Mouse (Mus musculus): Measurements from ENCODE around the gene Cysltr1. TPM values are rescaled to one million over a fixed set of nuclear protein-coding genes. Genes with fewer than 3 reads are reported as not detected.

Gene Cysltr1
- polyA plus RNA-seq, 1 experiment from 2014 or later, result 3.3 TPM

- Histone ChIP-seq H3K36me3 (ENCODE audit: control insufficient read depth, insufficient read depth, low read length) (no peaks in the 10 kb centered on the region), H3K4me2 (ENCODE audit: low read depth, low read length) (no peak within 1 kb of the TSS), H3K9me3 (ENCODE audit: control insufficient read depth, low read length) (no peaks in the 10 kb centered on the region), H3K9ac (ENCODE audit: low read depth, low read length) (no peak within 1 kb of the TSS), H3K27me3 (replicated peaks; ENCODE audit: control insufficient read depth, insufficient read depth, low read length) (no peaks in the 10 kb centered on the region), H3K4me1 (ENCODE audit: control insufficient read depth, insufficient read depth, low read length) (no peaks in the 10 kb centered on the region), H3K4me3 (ENCODE audit: low read length) (no peak within 1 kb of the TSS), H3K27ac (ENCODE audit: low read length) (no peak within 1 kb of the TSS)
- WGBS, result 46% methylated on average over 3 of the region's 3 CpGs
- ATAC-seq, result no peak
These were observed 20.6 kb downstream of the Cysltr1 start, which contains the start of gene Gm5127 for GRCm38 (mm10) chrX:106582886-106583285. Gene Gm5127, plus strand, starts transcription at chrX:106583186.

- Histone ChIP-seq H3K4me1 (ENCODE audit: control insufficient read depth, insufficient read depth, low read length) (no peaks in the 10 kb centered on the region), H3K36me3 (ENCODE audit: control insufficient read depth, insufficient read depth, low read length) (no peaks in the 10 kb centered on the region), H3K9ac (ENCODE audit: low read depth, low read length) (no peak overlapping the region), H3K27ac (ENCODE audit: low read length) (no peak overlapping the region), H3K4me3 (ENCODE audit: low read length) (no peak overlapping the region), H3K27me3 (replicated peaks; ENCODE audit: control insufficient read depth, insufficient read depth, low read length) (no peaks in the 10 kb centered on the region), H3K4me2 (ENCODE audit: low read depth, low read length) (no peak overlapping the region), H3K9me3 (ENCODE audit: control insufficient read depth, low read length) (no peaks in the 10 kb centered on the region)
- ATAC-seq, result no peak
- 32% methylated on average over 2 of the region's 2 CpGs for WGBS
These were observed 21.3 kb downstream of the Cysltr1 start for GRCm38 (mm10) chrX:106582197-106582596.

GRCm38 (mm10) chrX:106580410-106580809 is 23.1 kb downstream of the Cysltr1 start:
- H3K4me2 ChIP-seq (ENCODE audit: low read depth, low read length), result no peak overlapping the region
- H3K4me3 ChIP-seq (ENCODE audit: low read length), result no peak overlapping the region
- H3K9ac ChIP-seq (ENCODE audit: low read depth, low read length), result no peak overlapping the region
- H3K9me3 ChIP-seq (ENCODE audit: control insufficient read depth, low read length), result no peaks in the 10 kb centered on the region
- H3K36me3 ChIP-seq (ENCODE audit: control insufficient read depth, insufficient read depth, low read length), result no peaks in the 10 kb centered on the region
- no peaks in the 10 kb centered on the region for H3K4me1 ChIP-seq (ENCODE audit: control insufficient read depth, insufficient read depth, low read length)
- no peaks in the 10 kb centered on the region for H3K27me3 ChIP-seq (replicated peaks; ENCODE audit: control insufficient read depth, insufficient read depth, low read length)
- no peak overlapping the region for H3K27ac ChIP-seq (ENCODE audit: low read length)
- no peak for ATAC-seq

- no peaks in the 10 kb centered on the region for H3K4me1 ChIP-seq (ENCODE audit: control insufficient read depth, insufficient read depth, low read length)
- no peak overlapping the region for H3K9ac ChIP-seq (ENCODE audit: low read depth, low read length)
- H3K9me3 ChIP-seq (ENCODE audit: control insufficient read depth, low read length), result no peaks in the 10 kb centered on the region
- H3K4me3 ChIP-seq (ENCODE audit: low read length), result no peak overlapping the region
- H3K4me2 ChIP-seq (ENCODE audit: low read depth, low read length), result no peak overlapping the region
- no peaks in the 10 kb centered on the region for H3K36me3 ChIP-seq (ENCODE audit: control insufficient read depth, insufficient read depth, low read length)
- no peaks in the 10 kb centered on the region for H3K27me3 ChIP-seq (replicated peaks; ENCODE audit: control insufficient read depth, insufficient read depth, low read length)
- no peak overlapping the region for H3K27ac ChIP-seq (ENCODE audit: low read length)
- no peak for ATAC-seq
- WGBS, result 62% methylated on average over 3 of the region's 3 CpGs
These were observed 24.5 kb downstream of the Cysltr1 start for GRCm38 (mm10) chrX:106578966-106579365.

DNA sequence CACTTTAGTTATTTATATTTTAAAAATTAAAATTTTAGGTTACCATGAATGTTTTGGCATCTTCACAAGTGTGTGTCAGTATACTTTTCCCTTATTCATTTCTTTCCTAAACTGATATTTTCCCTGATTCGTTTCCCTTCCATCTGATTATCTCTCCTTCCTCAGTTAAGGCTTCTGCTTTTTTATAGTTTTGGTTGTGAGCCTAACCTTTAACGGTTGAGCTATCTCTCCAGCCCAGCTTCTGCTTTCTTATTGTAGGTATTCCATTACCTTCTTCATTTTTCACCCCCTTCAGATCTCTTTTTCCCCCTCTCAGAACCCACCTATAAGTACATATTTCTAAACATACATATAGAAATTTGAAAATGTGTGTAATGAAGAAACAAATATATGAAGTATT is 48.0 kb downstream of the Cysltr1 start:
- Histone ChIP-seq H3K9me3 (ENCODE audit: control insufficient read depth, low read length) (no peaks in the 10 kb centered on the region), H3K4me2 (ENCODE audit: low read depth, low read length) (no peak overlapping the region), H3K27ac (ENCODE audit: low read length) (no peak overlapping the region), H3K4me3 (ENCODE audit: low read length) (no peak overlapping the region), H3K36me3 (ENCODE audit: control insufficient read depth, insufficient read depth, low read length) (no peaks in the 10 kb centered on the region), H3K9ac (ENCODE audit: low read depth, low read length) (no peak overlapping the region), H3K27me3 (replicated peaks; ENCODE audit: control insufficient read depth, insufficient read depth, low read length) (no peaks in the 10 kb centered on the region), H3K4me1 (ENCODE audit: control insufficient read depth, insufficient read depth, low read length) (no peaks in the 10 kb centered on the region)
- WGBS, result 72% methylated on average over 2 of the region's 2 CpGs
- no peak for ATAC-seq

DNA sequence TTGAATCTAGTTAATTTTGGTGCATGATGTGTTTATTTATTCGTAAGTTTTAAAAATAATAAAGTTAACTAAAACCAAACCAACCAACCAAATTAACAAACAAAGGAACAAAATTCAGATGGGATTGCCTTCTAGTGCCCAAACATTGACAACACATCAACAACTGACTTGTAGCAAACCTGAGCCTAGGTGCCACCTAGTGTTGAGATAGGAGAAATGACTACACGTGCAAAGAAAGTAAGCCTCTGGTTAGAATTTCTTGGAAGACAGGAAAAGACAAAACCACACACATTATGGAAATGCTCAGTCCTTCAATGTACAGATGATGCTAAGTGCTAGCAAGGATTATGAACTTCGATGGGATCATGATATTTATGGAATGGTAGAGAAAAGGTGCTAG is 67.1 kb downstream of the Cysltr1 start:
- no peak for ATAC-seq
- Histone ChIP-seq H3K9ac (ENCODE audit: low read depth, low read length) (no peak overlapping the region), H3K27me3 (replicated peaks; ENCODE audit: control insufficient read depth, insufficient read depth, low read length) (no peaks in the 10 kb centered on the region), H3K27ac (ENCODE audit: low read length) (no peak overlapping the region), H3K4me3 (ENCODE audit: low read length) (no peak overlapping the region), H3K9me3 (ENCODE audit: control insufficient read depth, low read length) (no peaks in the 10 kb centered on the region), H3K4me1 (ENCODE audit: control insufficient read depth, insufficient read depth, low read length) (no peaks in the 10 kb centered on the region), H3K36me3 (ENCODE audit: control insufficient read depth, insufficient read depth, low read length) (no peaks in the 10 kb centered on the region), H3K4me2 (ENCODE audit: low read depth, low read length) (no peak overlapping the region)
- WGBS, result 40% methylated on average over 3 of the region's 3 CpGs

Other genes starting within 250 kb of the Cysltr1 start
- 2.2 and 2.4 TPM in 2 replicates for gene Fndc3c1, start 118.3 kb downstream of the Cysltr1 start, polyA plus RNA-seq (2015; fragmentation: Nextera tagmentation; extraction: Ambion mirVana)
- 0.10 TPM in 1 of 2 replicates, not detected in the other for gene Gm5127, start 20.5 kb downstream of the Cysltr1 start, polyA plus RNA-seq (2015; fragmentation: Nextera tagmentation; extraction: Ambion mirVana)
- gene Rtl3, start 237.0 kb upstream of the Cysltr1 start, polyA plus RNA-seq (2015; fragmentation: Nextera tagmentation; extraction: Ambion mirVana), result 12.2 and 12.8 TPM in 2 replicates

All from intestine, embryonic 16.5 days (tissue).